Mouse (Mus musculus): ENCODE results near the gene Glis1. TPM values are rescaled to one million over a fixed set of nuclear protein-coding genes. Genes with fewer than 3 reads are reported as not detected.

The Glis1 gene
- polyA plus RNA-seq (2017; shearing (Covaris generic)), result 0.95 TPM

DNA sequence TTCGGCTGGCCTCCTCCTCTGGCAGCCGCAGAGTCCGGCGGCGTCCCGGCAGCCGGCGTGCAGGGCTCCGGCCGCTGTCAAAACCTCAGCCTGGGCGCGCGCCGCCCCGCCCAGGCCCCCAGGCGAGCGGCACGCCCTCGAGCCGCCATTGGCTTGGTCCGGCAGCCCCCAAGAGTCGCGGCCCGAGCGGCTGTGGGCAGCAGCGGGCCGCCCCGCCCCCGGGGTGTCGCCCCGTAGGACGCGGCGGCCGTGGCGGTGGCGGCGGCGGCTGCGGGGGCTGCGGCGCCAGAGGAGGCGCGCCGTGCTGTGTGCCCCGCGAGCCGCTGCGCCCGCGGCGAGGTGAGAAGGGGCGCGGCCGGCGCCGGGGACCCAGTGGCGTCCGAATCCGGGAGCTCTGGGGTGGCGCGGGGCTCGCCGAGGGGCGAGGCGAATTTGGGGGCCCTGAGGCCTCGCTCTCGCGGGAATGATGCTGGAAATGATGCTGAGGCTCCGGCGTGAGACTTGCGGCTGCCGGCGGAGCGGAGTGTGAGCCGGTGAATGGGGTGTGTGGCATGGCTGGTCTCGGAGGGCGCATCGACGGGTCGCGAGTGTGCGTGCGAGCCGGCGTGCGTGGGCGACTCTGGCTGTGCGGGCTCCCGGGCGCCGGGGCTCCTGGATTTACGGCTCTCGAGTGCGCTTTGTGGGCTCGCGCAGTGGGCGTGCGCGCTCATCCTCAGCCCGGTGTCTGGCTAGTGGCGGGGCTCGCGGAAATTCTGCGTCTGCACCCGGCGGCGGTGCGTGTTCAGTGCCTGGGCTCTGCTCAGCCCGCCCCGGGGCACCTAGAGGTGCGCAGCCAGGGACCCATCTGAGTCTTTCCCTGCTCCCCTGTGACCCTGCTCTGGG, at the start of gene Glis1:
TSS of gene Glis1 (plus strand) at position 236 of the 882 bp plus-strand sequence.

DNA sequence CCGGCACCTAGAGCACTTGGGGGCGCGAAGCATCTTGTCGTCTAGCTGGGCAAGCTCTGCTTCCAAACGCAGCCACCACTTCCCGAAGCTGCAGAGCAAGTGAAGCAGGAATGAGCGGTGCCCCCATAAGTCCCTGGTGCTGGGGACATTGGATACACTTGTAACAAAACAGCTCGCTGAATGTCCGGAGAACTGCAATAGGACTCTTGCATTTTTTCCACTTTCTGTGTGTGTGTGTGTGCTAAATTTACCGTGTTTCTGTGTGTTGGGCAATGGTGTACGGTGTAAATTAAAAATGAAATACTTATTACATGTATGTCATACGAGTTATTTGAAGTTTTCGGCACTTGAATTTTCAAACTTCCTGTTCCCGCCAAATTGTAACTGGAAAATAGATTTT, 249.7 kb downstream of the Glis1 start, which contains the start of gene Dmrtb1:
TSS of gene Dmrtb1 (minus strand) at position 101 of the 400 bp plus-strand sequence.

Other genes starting within 250 kb of the Glis1 start
- gene Ldlrad1, start 225.4 kb upstream of the Glis1 start, polyA plus RNA-seq (2017; shearing (Covaris generic)), result not detected
- 12.8 TPM for gene Lrrc42, start 181.1 kb upstream of the Glis1 start, polyA plus RNA-seq (2017; shearing (Covaris generic))
- gene Hspb11, start 181.0 kb upstream of the Glis1 start, polyA plus RNA-seq (2017; shearing (Covaris generic)), result 9.1 TPM
- gene Dio1, start 127.4 kb upstream of the Glis1 start, polyA plus RNA-seq (2017; shearing (Covaris generic)), result not detected
- 53.7 TPM for gene Yipf1, start 120.2 kb upstream of the Glis1 start, polyA plus RNA-seq (2017; shearing (Covaris generic))
- gene Ndc1, start 66.8 kb upstream of the Glis1 start, polyA plus RNA-seq (2017; shearing (Covaris generic)), result 5.1 TPM
- not detected for gene Dmrtb1, start 249.6 kb downstream of the Glis1 start, polyA plus RNA-seq (2017; shearing (Covaris generic))

Measured in effector memory CD4-positive, alpha-beta T cell, adult 5 months (primary cell).